Mouse (Mus musculus) cerebellum, adult 9-10 months (tissue): ENCODE measurements at regions not wholly inside any gene's neighbourhood (a gene's known extent, or its start where the extent isn't known, plus 50 kb on each side); places are given as distances from the start of the nearest gene placed in this dataset.

Source experiments
- DNase-seq: peaks from one replicate; pipeline ENCODE4 v3.0.0; 2022

DNA sequence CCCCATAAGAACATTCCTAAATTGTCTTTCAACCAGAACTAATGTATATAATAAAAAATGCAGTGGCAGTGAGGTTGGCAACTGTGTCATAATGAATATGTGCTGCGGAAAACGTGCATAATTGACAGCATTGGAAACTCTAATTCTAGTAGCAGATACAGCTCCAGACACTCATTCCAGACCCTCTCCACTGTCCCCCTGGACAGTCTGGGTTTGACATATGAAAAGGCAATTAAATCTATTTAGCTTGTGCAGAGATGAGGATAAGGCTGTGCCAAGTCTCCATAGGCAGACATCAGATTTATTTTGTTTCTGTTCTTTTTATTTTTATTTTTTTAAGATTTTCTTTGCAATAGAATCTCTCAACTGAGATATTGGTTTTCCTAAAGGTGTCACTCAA, 392.3 kb downstream of the Lrriq3 start:
- no peak for DNase-seq

DNA sequence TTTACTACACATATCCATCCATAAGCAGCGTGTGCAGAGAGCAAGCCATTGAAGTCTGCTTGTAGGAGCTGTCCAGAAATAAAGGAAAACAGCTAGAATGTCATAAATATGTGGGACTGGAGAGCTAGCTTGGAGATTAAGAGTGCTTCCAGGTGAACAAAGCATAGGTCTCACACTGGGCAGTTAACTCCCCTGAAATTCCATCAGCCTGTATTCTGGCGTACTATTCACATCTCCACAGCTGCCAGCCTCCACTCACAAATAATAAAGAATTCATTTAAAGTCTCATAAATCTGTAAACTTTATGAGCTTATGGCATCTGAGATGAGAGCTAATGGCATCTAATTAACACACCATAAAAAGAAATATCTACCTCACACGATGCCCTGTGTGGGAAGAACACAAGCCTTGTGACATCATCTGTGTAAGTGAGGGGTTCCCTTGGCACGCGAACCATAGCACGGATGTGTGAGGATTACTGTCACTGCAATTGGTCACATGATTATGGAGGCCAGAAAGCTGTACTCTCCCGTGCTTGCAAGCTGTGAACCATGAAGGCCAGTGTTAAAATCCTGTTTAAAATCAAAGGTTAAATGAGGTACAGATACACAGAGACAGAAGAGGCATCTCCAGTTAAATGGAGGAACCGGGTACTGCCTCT, 394.8 kb downstream of the Lrriq3 start:
- no peak for DNase-seq

DNA sequence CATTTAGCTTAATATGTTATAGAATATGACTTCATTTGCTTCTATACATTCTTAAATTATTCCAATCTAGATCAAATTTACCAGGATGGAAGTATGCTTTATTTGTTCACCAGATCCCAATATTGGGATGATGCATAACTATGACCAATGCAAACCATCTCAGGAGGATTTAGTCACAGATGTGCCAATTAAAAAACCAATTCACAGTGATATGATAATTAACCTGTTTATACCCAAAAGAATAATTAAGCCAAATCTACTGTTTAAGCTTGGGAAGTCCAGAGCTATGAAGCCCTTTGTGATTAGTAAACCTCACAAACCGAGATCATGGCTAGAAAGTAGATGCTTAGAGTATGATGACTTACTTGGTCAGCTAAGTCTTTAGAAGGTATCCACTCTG, 397.4 kb downstream of the Lrriq3 start:
- DNase-seq, result no peak

DNA sequence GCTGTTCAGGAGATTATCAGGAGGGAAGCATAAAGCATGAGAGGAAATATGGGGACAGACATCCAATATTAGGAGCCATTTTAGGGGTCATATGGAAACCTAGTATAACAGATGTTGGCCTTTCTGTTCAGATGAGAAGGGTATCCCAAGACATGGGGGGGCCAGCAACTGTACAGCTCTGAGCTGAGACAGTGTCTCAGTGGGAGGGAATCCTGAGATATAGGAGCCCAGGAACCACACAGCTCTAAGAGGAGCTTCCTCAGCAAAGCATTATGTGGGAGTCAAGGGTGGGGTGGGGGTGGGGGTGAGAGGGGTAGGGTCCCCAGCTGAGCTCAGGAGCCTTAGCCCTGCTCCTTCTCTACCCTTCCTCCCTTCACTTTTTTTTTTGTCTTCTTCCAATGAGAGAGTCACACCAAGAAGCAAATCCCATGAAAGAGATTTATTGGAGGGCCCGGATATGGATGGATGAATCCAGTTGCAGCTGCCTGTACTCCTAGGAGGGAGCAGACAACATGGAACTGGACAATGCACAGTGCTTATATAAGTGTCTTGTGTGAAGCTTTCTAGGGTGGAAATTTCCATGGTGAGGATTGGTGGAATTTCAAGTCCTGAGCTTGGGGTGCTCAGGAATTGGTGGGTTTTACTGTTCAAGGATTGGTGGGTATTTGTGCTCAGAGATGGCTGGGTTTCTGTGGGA, 417.1 kb downstream of the Lrriq3 start:
- no peak for DNase-seq

DNA sequence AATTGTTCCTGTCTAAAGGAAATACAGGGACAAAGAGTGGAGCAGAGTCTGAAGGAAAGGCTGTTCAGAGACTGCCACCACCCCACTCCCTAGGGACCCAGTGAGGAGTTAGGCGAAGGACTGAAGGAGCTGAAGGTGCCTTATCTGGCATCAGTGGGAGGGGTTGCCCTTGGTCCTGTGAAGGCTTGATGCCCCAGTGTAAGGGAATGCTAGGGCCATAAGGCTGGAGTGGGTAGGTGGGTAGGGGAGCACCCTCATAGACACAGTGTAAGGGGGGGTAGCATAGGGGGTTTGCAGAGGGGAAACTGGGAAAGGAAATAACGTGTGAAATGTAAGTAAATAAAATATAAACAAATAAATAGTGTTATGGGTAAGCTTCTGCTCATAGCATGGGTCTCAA, 420.7 kb downstream of the Lrriq3 start:
- DNase-seq, result no peak

DNA sequence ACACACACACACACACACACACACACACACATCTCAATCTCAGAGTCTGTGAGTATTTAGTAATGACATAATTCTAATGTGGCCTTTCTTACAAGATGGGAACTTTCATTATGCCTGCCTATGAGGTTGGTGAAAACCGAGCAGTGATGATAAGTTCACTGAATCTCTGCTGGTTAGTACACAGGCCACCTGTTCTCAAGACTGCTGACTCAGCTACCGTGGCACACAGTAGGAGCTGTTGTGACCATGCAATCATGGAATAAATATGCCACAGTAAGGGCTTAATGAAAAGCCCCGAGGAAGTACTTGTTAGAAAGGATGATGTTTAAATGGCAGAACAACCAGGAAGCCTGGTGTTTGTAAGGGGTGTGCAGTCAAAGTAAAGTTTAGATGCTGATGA, 436.1 kb downstream of the Lrriq3 start:
- no peak for DNase-seq

DNA sequence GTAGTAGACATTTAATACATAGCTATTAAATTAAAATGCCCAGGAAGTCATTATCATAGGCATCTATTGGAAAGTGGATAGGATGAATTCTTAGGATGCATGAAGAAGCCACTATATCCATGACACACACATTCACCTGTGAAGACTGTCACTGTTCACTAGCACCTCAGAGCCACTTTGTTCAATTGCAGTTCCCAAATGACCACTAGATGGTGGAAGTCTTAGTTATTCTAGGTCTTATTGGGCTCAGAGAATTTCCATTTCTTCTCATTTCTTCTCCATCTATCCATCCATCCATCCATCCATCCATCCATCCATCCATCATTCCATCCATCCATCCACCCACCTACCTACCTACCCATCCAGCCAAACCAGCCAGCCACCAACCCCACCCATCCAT, 437.6 kb downstream of the Lrriq3 start:
- no peak for DNase-seq

DNA sequence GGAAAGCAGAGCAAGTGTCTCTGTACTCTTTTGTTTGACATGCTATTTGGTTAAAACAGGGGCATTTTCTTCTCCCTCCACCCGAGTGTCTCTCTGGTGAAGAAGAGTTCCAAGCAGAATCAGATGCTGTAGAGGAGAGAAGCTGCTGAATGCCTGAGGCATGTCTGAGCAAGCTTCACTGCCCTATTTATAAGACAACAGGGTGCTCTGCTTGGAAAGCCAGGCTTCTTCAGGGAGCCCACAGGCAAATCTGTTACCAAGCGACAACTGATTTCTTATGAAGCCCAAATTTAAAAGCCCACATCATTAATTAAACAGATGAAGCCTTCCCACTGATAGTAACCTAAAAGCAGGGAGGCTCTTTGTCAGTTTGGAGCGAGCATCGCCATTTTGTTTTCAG, 438.8 kb downstream of the Lrriq3 start:
- DNase-seq, result peak; percentile 4

DNA sequence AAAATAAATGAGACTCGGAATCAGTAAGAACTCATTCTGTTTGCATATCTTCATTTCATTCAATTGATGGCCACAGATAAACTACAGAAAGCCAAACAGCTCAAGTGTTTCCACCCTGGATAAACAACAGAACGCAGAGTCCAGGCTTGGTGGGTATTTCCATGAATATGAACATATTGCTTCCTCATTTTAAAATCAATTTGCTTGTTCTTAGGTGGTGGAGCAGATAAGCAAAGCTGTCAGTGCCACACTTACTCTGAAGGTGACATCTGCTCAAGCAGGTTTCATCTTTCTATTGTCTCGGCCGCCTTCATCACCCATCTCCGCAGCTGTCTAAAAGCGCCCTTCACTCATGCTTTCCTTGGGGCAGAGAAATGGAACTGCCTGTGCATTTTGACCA, 455.0 kb downstream of the Lrriq3 start:
- DNase-seq, result no peak

DNA sequence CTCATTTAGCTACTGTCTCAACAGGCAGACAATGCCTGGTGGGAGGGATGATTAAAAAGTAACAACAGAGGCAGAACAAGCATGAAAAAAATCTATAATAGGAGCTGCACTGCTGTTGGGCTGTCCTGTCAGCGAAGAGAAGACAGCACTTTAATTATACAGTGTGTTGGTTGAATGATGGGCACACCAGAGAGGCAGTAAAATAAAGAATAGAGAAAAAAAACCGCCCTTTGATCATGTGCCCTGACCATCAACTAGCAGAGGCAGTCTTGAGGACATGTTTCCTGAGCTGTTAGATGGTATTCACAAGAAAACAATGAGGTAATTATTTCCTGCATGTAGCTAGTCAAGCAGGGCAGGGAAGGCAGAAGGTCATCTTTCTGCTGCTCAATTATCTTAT, 483.9 kb downstream of the Lrriq3 start:
- DNase-seq, result no peak

DNA sequence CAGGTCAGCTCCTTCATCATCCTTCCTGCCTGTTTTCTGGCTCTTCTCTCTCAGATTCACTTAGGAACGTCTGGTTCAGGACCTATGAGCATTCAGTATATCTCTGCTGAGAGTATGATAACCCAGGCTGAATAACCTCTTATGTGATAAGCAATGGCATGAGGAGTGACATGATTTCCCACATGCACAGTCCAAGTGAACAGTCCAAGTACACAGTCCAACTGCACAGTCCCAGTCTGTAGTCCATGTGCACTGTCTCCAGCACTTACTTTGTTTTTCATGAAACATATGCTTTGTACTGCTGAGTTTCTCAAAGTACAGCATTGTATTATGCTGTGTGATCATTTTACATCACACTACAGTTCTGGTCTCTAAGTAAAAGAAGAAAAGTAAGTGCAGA, 510.8 kb downstream of the Lrriq3 start:
- no peak for DNase-seq
